Mouse (Mus musculus) bone marrow macrophage, adult 2 months (primary cell): ENCODE measurements at regions not wholly inside any gene's neighbourhood (a gene's known extent, or its start where the extent isn't known, plus 50 kb on each side); places are given as distances from the start of the nearest gene placed in this dataset.

Source experiments
- H3K27ac ChIP-seq: 2 replicates; pipeline ENCODE4 v1.5.1; 2012; ENCODE audit warnings: low read depth, low read length; ENCODE audit not compliant: insufficient read depth
- H3K4me1 ChIP-seq: 2 replicates; pipeline ENCODE4 v1.6.1; 2012; ENCODE audit warnings: low read length; ENCODE audit not compliant: control insufficient read depth, insufficient read depth
- H3K4me3 ChIP-seq: 2 replicates; pipeline ENCODE4 v1.5.1; 2012; ENCODE audit warnings: mild to moderate bottlenecking, low read length, moderate library complexity; ENCODE audit not compliant: insufficient read depth
- CTCF ChIP-seq: IDR thresholded peaks from 2 replicates; pipeline ENCODE4 v1.5.1; 2012; ENCODE audit warnings: low read depth, mild to moderate bottlenecking, low read length, moderate library complexity
- POLR2A ChIP-seq: IDR thresholded peaks from 2 replicates; pipeline ENCODE4 v1.6.1; 2012; ENCODE audit warnings: mild to moderate bottlenecking, low read depth, low read length, borderline replicate concordance

- no peak for TF ChIP-seq POLR2A
- TF ChIP-seq CTCF, result no peak
- Histone ChIP-seq H3K4me3 (no peak overlapping the region), H3K4me1 (no peaks in the 10 kb centered on the region), H3K27ac (no peak overlapping the region)
Observed at GRCm38 (mm10) chr14:68718846-68719245, 575.3 kb downstream of the Synb start.
